ENCODE assay signal across 17 mouse cellular contexts in the genomic region with DNA sequence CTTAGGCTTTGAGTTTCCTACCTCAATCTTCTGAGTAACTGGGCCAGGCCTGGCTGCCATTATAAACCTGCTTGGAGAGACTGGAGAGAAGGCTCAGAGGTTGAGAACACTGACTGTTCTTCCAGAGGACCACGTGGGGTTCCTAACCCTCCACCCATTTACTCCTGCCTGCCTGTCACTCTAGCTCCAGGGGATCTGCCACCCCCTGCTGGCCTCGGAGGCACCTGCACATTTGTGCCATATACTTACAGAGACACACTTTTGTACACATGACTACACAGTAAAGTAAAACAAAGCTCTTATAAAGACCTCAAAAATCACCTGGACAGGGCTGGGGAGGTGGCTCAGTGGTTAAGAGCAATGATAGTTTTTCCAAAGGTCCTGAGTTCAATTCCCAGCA. TPM values are rescaled to one million over a fixed set of nuclear protein-coding genes. Genes with fewer than 3 reads are reported as not detected.
A peak's percentile ranks its signal among the peaks of the same experiment; 100 is the strongest.
DNase-seq lines count a peak whose midpoint lies in the region; ATAC-seq and TF ChIP-seq lines count a peak whose summit lies in the region.
"Had no signal": no experiment of that assay in that cellular context is flagged by ENCODE, and none has a peak within 500 bp of the region (broad histone marks: within the 10 kb centered on the region; RNA-seq: fewer than 3 reads in every experiment).

No protein-coding gene starts in this region.

- peak; percentile 41; the same call in 1 of the 2 replicates for TF ChIP-seq CTCF in intestine, postnatal 0 days (IDR thresholded peaks at IDR 0.05; ENCODE audit: low read depth)
- TF ChIP-seq CTCF in lung, embryonic 14.5 days (IDR thresholded peaks at IDR 0.05; ENCODE audit: low read depth), result peak; percentile 28
- peak; percentile 57 for TF ChIP-seq CTCF in ES-Bruce4 (IDR thresholded peaks at IDR 0.05; ENCODE audit: low read depth, low read length)

- no peak overlapping the region for H3K4me2 ChIP-seq in intestine, postnatal 0 days (replicated peaks; ENCODE audit: low read depth)
- H3K4me2 ChIP-seq in intestine, embryonic 16.5 days (ENCODE audit: low read depth, low read length), result no peak overlapping the region
- H3K4me2 ChIP-seq in lung, embryonic 14.5 days, result no peak overlapping the region
- H3K4me2 ChIP-seq: embryonic facial prominence, embryonic 13.5 days; heart, embryonic 15.5 days; hindbrain, embryonic 12.5 days; lung, embryonic 15.5 days had no signal

- no peak for TF ChIP-seq EP300 in ES-Bruce4 (IDR thresholded peaks at IDR 0.05; ENCODE audit: insufficient read depth, low read depth, low read length)

- H3K9ac ChIP-seq in intestine, postnatal 0 days (ENCODE audit: low read depth, low read length), result no peak overlapping the region
- H3K9ac ChIP-seq in intestine, embryonic 16.5 days (ENCODE audit: low read depth, low read length), result no peak overlapping the region
- H3K9ac ChIP-seq in lung, embryonic 14.5 days, result no peak overlapping the region
- H3K9ac ChIP-seq in ES-Bruce4 (ENCODE audit: low read depth, poor library complexity, severe bottlenecking), result no peak overlapping the region
- H3K9ac ChIP-seq: embryonic facial prominence, embryonic 13.5 days; heart, embryonic 15.5 days; hindbrain, embryonic 12.5 days; lung, embryonic 15.5 days had no signal

- 67% methylated on average over 2 of the region's 2 CpGs for WGBS in intestine, postnatal 0 days
- 66% methylated on average over 2 of the region's 2 CpGs for WGBS in intestine, embryonic 16.5 days
- 68% methylated on average over 2 of the region's 2 CpGs for WGBS in lung, embryonic 14.5 days

- H3K4me3 ChIP-seq in intestine, postnatal 0 days (ENCODE audit: low read depth, low read length), result no peak overlapping the region
- no peak overlapping the region for H3K4me3 ChIP-seq in intestine, embryonic 16.5 days (ENCODE audit: low read length)
- no peak overlapping the region for H3K4me3 ChIP-seq in lung, embryonic 14.5 days (ENCODE audit: low read depth, low read length)
- no peak overlapping the region for H3K4me3 ChIP-seq in ES-Bruce4 (ENCODE audit: low read depth, low read length)
- H3K4me3 ChIP-seq: embryonic facial prominence, embryonic 13.5 days; heart, embryonic 15.5 days; hindbrain, embryonic 12.5 days; lung, embryonic 15.5 days; midbrain, embryonic 10.5 days had no signal

- no peak for TF ChIP-seq POLR2A in ES-Bruce4 (IDR thresholded peaks at IDR 0.05; ENCODE audit: insufficient read depth, low read length)

- no peaks in the 10 kb centered on the region for H3K27me3 ChIP-seq in intestine, postnatal 0 days (replicated peaks; ENCODE audit: control insufficient read depth, insufficient read depth, low read length)
- no peaks in the 10 kb centered on the region for H3K27me3 ChIP-seq in intestine, embryonic 16.5 days (replicated peaks; ENCODE audit: control insufficient read depth, insufficient read depth, low read length)
- H3K27me3 ChIP-seq in lung, embryonic 14.5 days (ENCODE audit: insufficient read depth, low read length), result no peaks in the 10 kb centered on the region
- H3K27me3 ChIP-seq in ES-Bruce4 (ENCODE audit: control insufficient read depth, insufficient read depth, low read length, poor library complexity, severe bottlenecking), result no peaks in the 10 kb centered on the region
- H3K27me3 ChIP-seq: embryonic facial prominence, embryonic 13.5 days; hindbrain, embryonic 12.5 days; lung, embryonic 15.5 days; Patski had no signal

- no peak for ATAC-seq in intestine, postnatal 0 days
- ATAC-seq in intestine, embryonic 16.5 days, result no peak
- no peak for ATAC-seq in lung, embryonic 14.5 days (ENCODE audit: insufficient read depth)
- ATAC-seq: Patski had no signal

- no peak overlapping the region for H3K27ac ChIP-seq in intestine, postnatal 0 days (ENCODE audit: low read depth, low read length)
- no peak overlapping the region for H3K27ac ChIP-seq in intestine, embryonic 16.5 days (ENCODE audit: low read length)
- no peak overlapping the region for H3K27ac ChIP-seq in lung, embryonic 14.5 days (ENCODE audit: low read depth)
- H3K27ac ChIP-seq in ES-Bruce4 (ENCODE audit: insufficient read depth, low read length), result no peak overlapping the region
- H3K27ac ChIP-seq: embryonic facial prominence, embryonic 13.5 days; heart, embryonic 15.5 days; hindbrain, embryonic 12.5 days; lung, embryonic 15.5 days; midbrain, embryonic 10.5 days had no signal

- no peaks in the 10 kb centered on the region for H3K9me3 ChIP-seq in intestine, postnatal 0 days (ENCODE audit: control insufficient read depth)
- no peaks in the 10 kb centered on the region for H3K9me3 ChIP-seq in intestine, embryonic 16.5 days (ENCODE audit: control insufficient read depth, low read length)
- no peaks in the 10 kb centered on the region for H3K9me3 ChIP-seq in lung, embryonic 14.5 days (ENCODE audit: low read depth, low read length)
- H3K9me3 ChIP-seq in ES-Bruce4 (replicated peaks; ENCODE audit: control insufficient read depth, insufficient read depth, low read length, poor library complexity, severe bottlenecking), result no peaks in the 10 kb centered on the region
- H3K9me3 ChIP-seq: embryonic facial prominence, embryonic 13.5 days; heart, embryonic 15.5 days; hindbrain, embryonic 12.5 days; lung, embryonic 15.5 days had no signal

- no peaks in the 10 kb centered on the region for H3K36me3 ChIP-seq in intestine, postnatal 0 days (ENCODE audit: control insufficient read depth, insufficient read depth)
- no peaks in the 10 kb centered on the region for H3K36me3 ChIP-seq in intestine, embryonic 16.5 days (ENCODE audit: control insufficient read depth, insufficient read depth, low read length)
- no peaks in the 10 kb centered on the region for H3K36me3 ChIP-seq in lung, embryonic 14.5 days (ENCODE audit: insufficient read depth)
- no peaks in the 10 kb centered on the region; the same call in 1 of the 2 replicates for H3K36me3 ChIP-seq in ES-Bruce4 (ENCODE audit: control insufficient read depth, insufficient read depth, low read length, poor library complexity, severe bottlenecking)
- H3K36me3 ChIP-seq: embryonic facial prominence, embryonic 13.5 days; heart, embryonic 15.5 days; hindbrain, embryonic 12.5 days; lung, embryonic 15.5 days; midbrain, embryonic 10.5 days had no signal

- no peaks in the 10 kb centered on the region for H3K4me1 ChIP-seq in intestine, postnatal 0 days (replicated peaks; ENCODE audit: control insufficient read depth, insufficient read depth, low read length)
- 0 out of 2 replicates have a peak, but pooled peaks cover 2% of the 10 kb centered on the region for H3K4me1 ChIP-seq in intestine, embryonic 16.5 days (ENCODE audit: control insufficient read depth, insufficient read depth, low read length)
- no peaks in the 10 kb centered on the region for H3K4me1 ChIP-seq in lung, embryonic 14.5 days (ENCODE audit: insufficient read depth)
- no peaks in the 10 kb centered on the region for H3K4me1 ChIP-seq in ES-Bruce4 (ENCODE audit: control insufficient read depth, insufficient read depth, low read length)
- H3K4me1 ChIP-seq: embryonic facial prominence, embryonic 13.5 days; hindbrain, embryonic 12.5 days had no signal

- DNase-seq in lung, embryonic 14.5 days, result no peak
- DNase-seq in lung, postnatal 14 days, result no peak
- peak; percentile 94 for DNase-seq in ZHBTc4 (ENCODE audit: low read depth, low spot score)
- DNase-seq in right cerebral cortex, postnatal 25 days, result no peak
- no peak for DNase-seq in adrenal gland, postnatal 36 days
- DNase-seq: cerebellum, adult 2 months; kidney, adult 18-20 months; right cerebral cortex, adult 18-20 months had no signal

RNA-seq across cellular contexts. Expression of a gene that starts 13.8 kb away (rescaled TPM):
- polyA plus RNA-seq in intestine, postnatal 0 days (2015; fragmentation: Nextera tagmentation; extraction: Ambion mirVana), result 0.30 and 0.31 TPM in 2 replicates
- polyA plus RNA-seq in intestine, embryonic 16.5 days (2015; fragmentation: Nextera tagmentation; extraction: Ambion mirVana), result 0.34 and 0.65 TPM in 2 replicates
- polyA plus RNA-seq in lung, embryonic 14.5 days (2014; fragmentation: Nextera tagmentation; extraction: Ambion mirVana), result 0.53 and 0.64 TPM in 2 replicates
- polyA plus RNA-seq in ES-Bruce4 (2011; ENCODE audit: insufficient read depth, insufficient read length, low read depth, missing spikeins), result 3.0 and 3.3 TPM in 2 replicates
- 10 to 100 TPM in 1 of 2 experiments, 1 to 10 TPM in 1; 7.1 to 17.2 TPM for total RNA-seq in adrenal gland, postnatal 36 days (2021)

RNA-seq across cellular contexts. Expression of a gene that starts 23.5 kb away (rescaled TPM):
- 4.2 and 4.4 TPM in 2 replicates for polyA plus RNA-seq in intestine, postnatal 0 days (2015; fragmentation: Nextera tagmentation; extraction: Ambion mirVana)
- polyA plus RNA-seq in intestine, embryonic 16.5 days (2015; fragmentation: Nextera tagmentation; extraction: Ambion mirVana), result 9.0 and 9.9 TPM in 2 replicates
- polyA plus RNA-seq in lung, embryonic 14.5 days (2014; fragmentation: Nextera tagmentation; extraction: Ambion mirVana), result 11.4 and 11.5 TPM in 2 replicates
- 2.8 and 3.6 TPM in 2 replicates for polyA plus RNA-seq in ES-Bruce4 (2011; ENCODE audit: insufficient read depth, insufficient read length, low read depth, missing spikeins)
- total RNA-seq in adrenal gland, postnatal 36 days (2021), result under 1 TPM; 0.76 to 0.92 TPM

RNA-seq across cellular contexts. Expression of a gene that starts 50.4 kb away (rescaled TPM):
- 2.8 and 3.2 TPM in 2 replicates for polyA plus RNA-seq in intestine, postnatal 0 days (2015; fragmentation: Nextera tagmentation; extraction: Ambion mirVana)
- 5.1 TPM in 2 replicates for polyA plus RNA-seq in intestine, embryonic 16.5 days (2015; fragmentation: Nextera tagmentation; extraction: Ambion mirVana)
- polyA plus RNA-seq in lung, embryonic 14.5 days (2014; fragmentation: Nextera tagmentation; extraction: Ambion mirVana), result 5.4 and 5.5 TPM in 2 replicates
- polyA plus RNA-seq in ES-Bruce4 (2011; ENCODE audit: insufficient read depth, insufficient read length, low read depth, missing spikeins), result 5.2 and 6.3 TPM in 2 replicates
- total RNA-seq in adrenal gland, postnatal 36 days (2021), result 1 to 10 TPM; 6.9 to 8.4 TPM

RNA-seq across cellular contexts. Expression of a gene that starts 54.1 kb away (rescaled TPM):
- polyA plus RNA-seq in intestine, postnatal 0 days (2015; fragmentation: Nextera tagmentation; extraction: Ambion mirVana), result 668 and 699 TPM in 2 replicates
- 990 and 1,058 TPM in 2 replicates for polyA plus RNA-seq in intestine, embryonic 16.5 days (2015; fragmentation: Nextera tagmentation; extraction: Ambion mirVana)
- polyA plus RNA-seq in lung, embryonic 14.5 days (2014; fragmentation: Nextera tagmentation; extraction: Ambion mirVana), result 1,155 and 1,171 TPM in 2 replicates
- polyA plus RNA-seq in ES-Bruce4 (2011; ENCODE audit: insufficient read depth, insufficient read length, low read depth, missing spikeins), result 2,020 and 2,244 TPM in 2 replicates
- total RNA-seq in adrenal gland, postnatal 36 days (2021), result 1,000 to 10,000 TPM; 1,174 to 1,217 TPM
